Mouse (Mus musculus) myocyte (in vitro differentiated cells): Measurements from ENCODE around the gene Slc25a21.

Experiments used
- CEBPB ChIP-seq: IDR thresholded peaks from 2 replicates; pipeline ENCODE4 v1.6.1; 2011; ENCODE audit warnings: mild to moderate bottlenecking, moderate library complexity; ENCODE audit not compliant: poor library complexity, insufficient read depth, severe bottlenecking
- E2F4 ChIP-seq: IDR thresholded peaks from one replicate; pipeline ENCODE4 v1.6.1; 2011; ENCODE audit warnings: mild to moderate bottlenecking, control low read depth, moderate library complexity; ENCODE audit not compliant: insufficient read depth
- MAX ChIP-seq: IDR thresholded peaks from one replicate; pipeline ENCODE4 v1.6.1; 2011; ENCODE audit warnings: low read depth, mild to moderate bottlenecking, control low read depth
- MYOD1 ChIP-seq, 3 experiments: IDR thresholded peaks; one replicate each; pipeline ENCODE4 v1.6.1; 2011; ENCODE audit warnings: control low read depth in 2 of 3, low read depth in 2 of 3, mild to moderate bottlenecking in 2 of 3, moderate library complexity in 1 of 3; ENCODE audit not compliant: insufficient read length in 2 of 3, control insufficient read depth in 1 of 3
- MYOG ChIP-seq, 3 experiments: IDR thresholded peaks; one replicate each; pipeline ENCODE4 v1.6.1; 2011; ENCODE audit warnings: control low read depth in 2 of 3, low read depth in 2 of 3, mild to moderate bottlenecking in 2 of 3; ENCODE audit not compliant: insufficient read length in 2 of 3, control insufficient read depth in 1 of 3, insufficient read depth in 1 of 3
- POLR2A ChIP-seq: IDR thresholded peaks from one replicate; pipeline ENCODE4 v1.6.1; 2011; ENCODE audit warnings: low read depth, mild to moderate bottlenecking, control low read depth, moderate library complexity; ENCODE audit not compliant: insufficient read length
- POLR2AphosphoS2 ChIP-seq: IDR thresholded peaks from one replicate; pipeline ENCODE4 v1.6.1; 2011; ENCODE audit warnings: low read depth, control low read depth; ENCODE audit not compliant: insufficient read length
- TCF12 ChIP-seq: IDR thresholded peaks from one replicate; pipeline ENCODE4 v1.6.1; 2011; ENCODE audit warnings: mild to moderate bottlenecking, control low read depth; ENCODE audit not compliant: poor library complexity, insufficient read depth, severe bottlenecking
- TCF3 ChIP-seq: IDR thresholded peaks from one replicate; pipeline ENCODE4 v1.6.1; 2011; ENCODE audit warnings: low read depth, control low read depth; ENCODE audit not compliant: insufficient read length
- USF1 ChIP-seq: IDR thresholded peaks from one replicate; pipeline ENCODE4 v1.6.1; 2011; ENCODE audit warnings: low read depth, mild to moderate bottlenecking, control low read depth, moderate library complexity

- TF ChIP-seq POLR2A, result no peak
- peak in 1 of 3 experiments; percentile 56 for TF ChIP-seq MYOD1 (IDR thresholded peaks at IDR 0.05; ENCODE audit: control insufficient read depth in 1 of 3, insufficient read length in 2 of 3, low read depth in 2 of 3)
- peak; percentile 19 for TF ChIP-seq TCF12
- TF ChIP-seq MAX, result no peak
- no peak for TF ChIP-seq USF1
- TF ChIP-seq TCF3, result no peak
- TF ChIP-seq POLR2AphosphoS2, result no peak
- peak; percentile 87 for TF ChIP-seq CEBPB
- no peak for TF ChIP-seq E2F4
- peak in 1 of 3 experiments; percentile 35 for TF ChIP-seq MYOG (IDR thresholded peaks at IDR 0.05; ENCODE audit: control insufficient read depth in 1 of 3, insufficient read depth in 1 of 3, insufficient read length in 2 of 3, low read depth in 2 of 3)
Measured at GRCm38 (mm10) chr12:56894963-56895362, 302.3 kb downstream of the Slc25a21 start.
